Mouse (Mus musculus) ES-Bruce4 (cell line): ENCODE results near the gene Il20.

ENCODE experiments used
- CTCF ChIP-seq: IDR thresholded peaks from one replicate; pipeline ENCODE4 v1.8.1; 2011; ENCODE audit warnings: low read depth, low read length
- EP300 ChIP-seq: IDR thresholded peaks from 2 replicates; pipeline ENCODE4 v1.6.1; 2011; ENCODE audit warnings: low read depth, low read length; ENCODE audit not compliant: insufficient read depth
- POLR2A ChIP-seq: IDR thresholded peaks from one replicate; pipeline ENCODE4 v1.8.1; 2011; ENCODE audit warnings: low read length; ENCODE audit not compliant: insufficient read depth

GRCm38 (mm10) chr1:130875910-130876309 lies 35.3 kb downstream of the Il20 start:
- TF ChIP-seq CTCF (no peak), POLR2A (no peak), EP300 (no peak)
